Mouse (Mus musculus) E14TG2a.4 (cell line): ENCODE measurements around the gene Terb2.

Experiments
- H3K27me3 ChIP-seq: 2 replicates; pipeline ENCODE4 v1.6.1; 2014; ENCODE audit warnings: low read length, control low read depth; ENCODE audit not compliant: insufficient read depth
- H3K36me3 ChIP-seq: 2 replicates; pipeline ENCODE4 v1.6.1; 2014; ENCODE audit warnings: low read length, control low read depth; ENCODE audit not compliant: insufficient read depth
- H3K4me1 ChIP-seq: replicated peaks from 2 replicates; pipeline ENCODE4 v1.6.1; 2014; ENCODE audit warnings: low read depth, low read length, control low read depth
- H3K4me3 ChIP-seq: replicated peaks from 2 replicates; pipeline ENCODE4 v1.5.1; 2014; ENCODE audit warnings: mild to moderate bottlenecking, low read length
- H3K9me3 ChIP-seq: 2 replicates; pipeline ENCODE4 v1.6.1; 2014; ENCODE audit warnings: low read length, control low read depth
- CTCF ChIP-seq: conservative IDR thresholded peaks from 2 replicates; pipeline ENCODE4 v1.5.1; 2014; ENCODE audit warnings: low read length
- NANOG ChIP-seq: IDR thresholded peaks from 2 replicates; pipeline ENCODE4 v1.6.1; 2014; ENCODE audit warnings: borderline replicate concordance, low read length, mixed read lengths
- POU5F1 ChIP-seq: IDR thresholded peaks from 2 replicates; pipeline ENCODE4 v1.6.1; 2014; ENCODE audit warnings: low read length, borderline replicate concordance

Terb2 gene

GRCm38 (mm10) chr2:122186106-122186505 lies at the start of gene Terb2, which contains the start of gene Patl2:
Terb2 (plus strand) TSS chr2:122186272.
Patl2 (minus strand) TSS chr2:122186189.
- TF ChIP-seq POU5F1, result no peak
- no peak for TF ChIP-seq CTCF
- no peak for TF ChIP-seq NANOG
- H3K36me3 ChIP-seq, result 0 out of 2 replicates have a peak, but pooled peaks cover 4% of the 10 kb centered on the region
- H3K4me3 ChIP-seq, result peak within 1 kb of the TSS; percentile 74
- peaks cover 9% of the 10 kb centered on the region for H3K4me1 ChIP-seq
- H3K27me3 ChIP-seq, result peaks cover 17% of the 10 kb centered on the region
- no peaks in the 10 kb centered on the region for H3K9me3 ChIP-seq

- H3K4me1 ChIP-seq, result no peaks in the 10 kb centered on the region
- peaks cover under 1% of the 10 kb centered on the region for H3K27me3 ChIP-seq
- H3K9me3 ChIP-seq, result no peaks in the 10 kb centered on the region
- no peaks in the 10 kb centered on the region for H3K36me3 ChIP-seq
- no peak overlapping the region for H3K4me3 ChIP-seq
- TF ChIP-seq POU5F1, result no peak
Measured at GRCm38 (mm10) chr2:122137839-122138465, 48.1 kb upstream of the Terb2 start.

GRCm38 (mm10) chr2:122140815-122141214 lies 45.3 kb upstream of the Terb2 start:
- H3K9me3 ChIP-seq, result no peaks in the 10 kb centered on the region
- TF ChIP-seq CTCF (no peak), NANOG (no peak), POU5F1 (no peak)
- no peaks in the 10 kb centered on the region for H3K4me1 ChIP-seq
- H3K4me3 ChIP-seq, result no peak overlapping the region
- H3K27me3 ChIP-seq, result peaks cover 18% of the 10 kb centered on the region
- H3K36me3 ChIP-seq, result no peaks in the 10 kb centered on the region

- H3K27me3 ChIP-seq, result peaks cover 19% of the 10 kb centered on the region
- H3K9me3 ChIP-seq, result no peaks in the 10 kb centered on the region
- TF ChIP-seq NANOG (no peak), CTCF (no peak), POU5F1 (no peak)
- no peaks in the 10 kb centered on the region for H3K36me3 ChIP-seq
- H3K4me3 ChIP-seq, result no peak overlapping the region
- H3K4me1 ChIP-seq, result no peaks in the 10 kb centered on the region
Measured at GRCm38 (mm10) chr2:122141332-122141967, 44.6 kb upstream of the Terb2 start.

GRCm38 (mm10) chr2:122143111-122143510 lies 43.0 kb upstream of the Terb2 start:
- peaks cover 4% of the 10 kb centered on the region; the same call in 1 of the 2 replicates for H3K4me1 ChIP-seq
- no peaks in the 10 kb centered on the region for H3K36me3 ChIP-seq
- TF ChIP-seq NANOG (no peak), POU5F1 (no peak), CTCF (no peak)
- H3K27me3 ChIP-seq, result peaks cover 36% of the 10 kb centered on the region
- no peak overlapping the region for H3K4me3 ChIP-seq
- H3K9me3 ChIP-seq, result no peaks in the 10 kb centered on the region

- H3K9me3 ChIP-seq, result peaks cover 11% of the 10 kb centered on the region
- no peak overlapping the region for H3K4me3 ChIP-seq
- H3K36me3 ChIP-seq, result no peaks in the 10 kb centered on the region
- TF ChIP-seq CTCF (no peak), POU5F1 (no peak), NANOG (no peak)
- H3K4me1 ChIP-seq, result peaks cover 11% of the 10 kb centered on the region
- H3K27me3 ChIP-seq, result peaks cover 62% of the 10 kb centered on the region
Measured at GRCm38 (mm10) chr2:122145756-122146155, 40.3 kb upstream of the Terb2 start.

GRCm38 (mm10) chr2:122146687-122147086 lies 39.4 kb upstream of the Terb2 start:
- H3K36me3 ChIP-seq, result no peaks in the 10 kb centered on the region
- peaks cover 68% of the 10 kb centered on the region for H3K27me3 ChIP-seq
- H3K4me1 ChIP-seq, result peaks cover 11% of the 10 kb centered on the region
- H3K9me3 ChIP-seq, result peaks cover 13% of the 10 kb centered on the region
- H3K4me3 ChIP-seq, result no peak overlapping the region
- TF ChIP-seq CTCF, result no peak
- no peak for TF ChIP-seq POU5F1
- no peak for TF ChIP-seq NANOG

- Histone ChIP-seq H3K36me3 (no peaks in the 10 kb centered on the region), H3K27me3 (peaks cover 72% of the 10 kb centered on the region), H3K4me1 (peaks cover 11% of the 10 kb centered on the region), H3K9me3 (peaks cover 13% of the 10 kb centered on the region), H3K4me3 (peak within 1 kb of the TSS; percentile 79)
- no peak for TF ChIP-seq CTCF
- TF ChIP-seq POU5F1, result no peak
- no peak for TF ChIP-seq NANOG
Measured at GRCm38 (mm10) chr2:122147508-122148241, 38.4 kb upstream of the Terb2 start, which contains the start of gene B2m. B2m (plus strand) TSS chr2:122147686.

- Histone ChIP-seq H3K9me3 (peaks cover 13% of the 10 kb centered on the region), H3K4me1 (peaks cover 11% of the 10 kb centered on the region), H3K36me3 (no peaks in the 10 kb centered on the region), H3K4me3 (peak overlapping the region; percentile 79), H3K27me3 (peaks cover 66% of the 10 kb centered on the region)
- no peak for TF ChIP-seq POU5F1
- no peak for TF ChIP-seq NANOG
- no peak for TF ChIP-seq CTCF
Measured at GRCm38 (mm10) chr2:122148242-122148917, 37.7 kb upstream of the Terb2 start.
